In genomic region chr6:39346991-39347501, GRCm38 (mm10) we compare ENCODE assay signal across 11 mouse cellular contexts. TPM values are rescaled to one million over a fixed set of nuclear protein-coding genes. Genes with fewer than 3 reads are reported as not detected.
DNase-seq lines count a peak whose midpoint lies in the region; ATAC-seq and TF ChIP-seq lines count a peak whose summit lies in the region.
"Had no signal": no experiment of that assay in that cellular context is flagged by ENCODE, and none has a peak within 500 bp of the region (broad histone marks: within the 10 kb centered on the region; RNA-seq: fewer than 3 reads in every experiment).

No protein-coding gene starts in this region.

- in situ Hi-C loops in ES-E14 (cut with MboI; ENCODE audit: low sequenced_read_pairs in 2 of 2, unreplicated experiment in 2 of 2) = no loop called here

- H3K4me1 ChIP-seq in ES-E14 (ENCODE audit: control insufficient read depth in 2 of 2, insufficient read depth in 2 of 2, low read length in 2 of 2, poor library complexity in 1 of 2) = peaks cover 17 to 19% of the 10 kb centered on the region in 2 experiments
- peaks cover 24% of the 10 kb centered on the region; the same call in 1 of the 2 replicates for H3K4me1 ChIP-seq in forebrain, embryonic 11.5 days (replicated peaks; ENCODE audit: control insufficient read depth, insufficient read depth, low read length)
- peaks cover 9% of the 10 kb centered on the region; the same call in 1 of the 2 replicates for H3K4me1 ChIP-seq in kidney, embryonic 16.5 days (ENCODE audit: insufficient read depth, low read length)
- H3K4me1 ChIP-seq: liver, embryonic 15.5 days had no signal

- H3K4me3 ChIP-seq in ES-E14 (ENCODE audit: insufficient read depth in 1 of 2, low read depth in 1 of 2, low read length in 2 of 2, poor library complexity in 1 of 2, severe bottlenecking in 1 of 2) = no peak overlapping the region
- H3K4me3 ChIP-seq in forebrain, embryonic 11.5 days (ENCODE audit: low read depth, low read length) = no peak overlapping the region
- no peak overlapping the region for H3K4me3 ChIP-seq in kidney, embryonic 16.5 days (ENCODE audit: low read length)
- H3K4me3 ChIP-seq: liver, embryonic 15.5 days had no signal

- no peaks in the 10 kb centered on the region for H3K9me3 ChIP-seq in ES-E14 (ENCODE audit: control insufficient read depth, insufficient read depth, low read depth, low read length)
- no peaks in the 10 kb centered on the region for H3K9me3 ChIP-seq in forebrain, embryonic 11.5 days (ENCODE audit: control insufficient read depth, low read length)
- no peaks in the 10 kb centered on the region for H3K9me3 ChIP-seq in kidney, embryonic 16.5 days (ENCODE audit: low read length)
- H3K9me3 ChIP-seq: liver, embryonic 15.5 days had no signal

- no peaks in the 10 kb centered on the region for H3K27me3 ChIP-seq in forebrain, embryonic 11.5 days (ENCODE audit: control insufficient read depth, insufficient read depth, low read length)
- H3K27me3 ChIP-seq in kidney, embryonic 16.5 days (ENCODE audit: insufficient read depth, low read length) = no peaks in the 10 kb centered on the region

- no peak overlapping the region for H3K4me2 ChIP-seq in forebrain, embryonic 11.5 days (ENCODE audit: low read depth, low read length, severe bottlenecking)
- H3K4me2 ChIP-seq in kidney, embryonic 16.5 days (replicated peaks; ENCODE audit: low read depth, low read length) = no peak overlapping the region
- H3K4me2 ChIP-seq: liver, embryonic 15.5 days had no signal

- peak overlapping the region; percentile 10; the same call in 1 of the 2 replicates for H3K9ac ChIP-seq in ES-E14 (ENCODE audit: insufficient read depth, low read depth, low read length, poor library complexity, severe bottlenecking)
- no peak overlapping the region for H3K9ac ChIP-seq in forebrain, embryonic 11.5 days (ENCODE audit: low read length)
- H3K9ac ChIP-seq in kidney, embryonic 16.5 days (replicated peaks; ENCODE audit: low read length) = no peak overlapping the region
- H3K9ac ChIP-seq: liver, embryonic 15.5 days had no signal

- no peak; the same call in 1 of the 2 replicates for ATAC-seq in forebrain, embryonic 11.5 days (replicated peaks; ENCODE audit: low FRiP score)
- ATAC-seq in kidney, embryonic 16.5 days (ENCODE audit: low FRiP score, low TSS enrichment) = no peak

- WGBS in forebrain, embryonic 11.5 days = 17% methylated on average over 15 of the region's 15 CpGs
- 34% methylated on average over 15 of the region's 15 CpGs for WGBS in kidney, embryonic 16.5 days

- DNase-seq in CD4-positive helper T cell, adult 2 months (ENCODE audit: low read depth, low spot score) = peak; percentile 37
- DNase-seq in ES-E14 (ENCODE audit: low read depth, low spot score) = no peak
- no peak for DNase-seq in forebrain, embryonic 11.5 days (ENCODE audit: low spot score)
- DNase-seq in lung, postnatal 14 days = peak; percentile 33
- no peak for DNase-seq in cerebellum, adult 11 months
- no peak for DNase-seq in urinary bladder, adult 2 months (ENCODE audit: low spot score)
- no peak for DNase-seq in kidney, postnatal 25 days
- DNase-seq: thymus, postnatal 25 days had no signal

- H3K36me3 ChIP-seq in ES-E14 (ENCODE audit: control insufficient read depth, insufficient read depth, low read length, poor library complexity, severe bottlenecking) = peaks cover 45% of the 10 kb centered on the region
- no peaks in the 10 kb centered on the region; the same call in 1 of the 2 replicates for H3K36me3 ChIP-seq in forebrain, embryonic 11.5 days (ENCODE audit: control insufficient read depth, insufficient read depth, low read length)
- H3K36me3 ChIP-seq in kidney, embryonic 16.5 days (ENCODE audit: insufficient read depth, low read length) = peaks cover 43% of the 10 kb centered on the region

- H3K27ac ChIP-seq in ES-E14 (ENCODE audit: insufficient read depth, low read depth, low read length, poor library complexity, severe bottlenecking) = peak overlapping the region; percentile 34; the same call in 1 of the 2 replicates
- H3K27ac ChIP-seq in forebrain, embryonic 11.5 days (ENCODE audit: low read depth, low read length) = peak overlapping the region; percentile 37
- no peak overlapping the region for H3K27ac ChIP-seq in kidney, embryonic 16.5 days (ENCODE audit: low read length)
- H3K27ac ChIP-seq: liver, embryonic 15.5 days had no signal

TF ChIP-seq in ES-E14, 5 proteins besides CTCF, POLR2A, EP300 and RAD21:
- TF ChIP-seq HCFC1 (IDR thresholded peaks at IDR 0.05; ENCODE audit: borderline replicate concordance, insufficient read depth, low read length) (no peak), MAFK (IDR thresholded peaks at IDR 0.05; ENCODE audit: insufficient read depth, low read depth, low read length) (no peak), CHD2 (IDR thresholded peaks at IDR 0.05; ENCODE audit: low read depth, low read length) (no peak), ZNF384 (IDR thresholded peaks at IDR 0.05; ENCODE audit: low read depth, low read length) (no peak), ZC3H11A (IDR thresholded peaks at IDR 0.05; ENCODE audit: borderline replicate concordance, low read depth, low read length) (no peak)
TF ChIP-seq in ES-E14: peak in this region for 0.

RNA-seq across cellular contexts. Expression of gene Slc37a3, which starts 30.4 kb away (rescaled TPM):
- total RNA-seq in ES-E14 (2012; rRNA removed) = 45.2 and 66.4 TPM in 2 replicates
- 36.7 and 39.4 TPM in 2 replicates for polyA plus RNA-seq in forebrain, embryonic 11.5 days (2014; fragmentation: Nextera tagmentation; extraction: Ambion mirVana)
- polyA plus RNA-seq in urinary bladder, adult 2 months (2012; rRNA removed) = 28.9 and 30.4 TPM in 2 replicates
- polyA plus RNA-seq in kidney, embryonic 16.5 days (2015; fragmentation: Nextera tagmentation; extraction: Ambion mirVana) = 57.7 and 57.8 TPM in 2 replicates

RNA-seq across cellular contexts. Expression of gene Rab19, which starts 33.9 kb away (rescaled TPM):
- total RNA-seq in ES-E14 (2012; rRNA removed) = 0.53 and 0.62 TPM in 2 replicates
- polyA plus RNA-seq in forebrain, embryonic 11.5 days (2014; fragmentation: Nextera tagmentation; extraction: Ambion mirVana) = 0.28 and 0.55 TPM in 2 replicates
- 7.8 and 8.3 TPM in 2 replicates for polyA plus RNA-seq in urinary bladder, adult 2 months (2012; rRNA removed)
- polyA plus RNA-seq in kidney, embryonic 16.5 days (2015; fragmentation: Nextera tagmentation; extraction: Ambion mirVana) = 2.2 and 2.9 TPM in 2 replicates
- total RNA-seq: layer of hippocampus, postnatal 10 days had no signal

Comparison
In these comparisons a context has a peak if more than half of its experiments do, and no peak if none do; other contexts are left out.
1. DNase-seq: peak in CD4-positive helper T cell, adult 2 months (single experiment) and lung, postnatal 14 days (single experiment); none in ES-E14 (single experiment), forebrain, embryonic 11.5 days (single experiment), cerebellum, adult 11 months (single experiment), urinary bladder, adult 2 months (single experiment) and kidney, postnatal 25 days (0 of 2).